Mouse (Mus musculus) lung, postnatal 25 days (tissue): ENCODE data around the gene Wtap.
A peak's percentile ranks its signal among the peaks of the same experiment; 100 is the strongest.
"Not testable (repeated sequence)": the region's sequence is repeated elsewhere in the genome, so short reads cannot be mapped to it uniquely, and the experiment has no call there.

Experiments used
- DNase-seq: peaks from one replicate; pipeline ENCODE4 v3.0.0; 2022; ENCODE audit warnings: low spot score

Wtap gene

GRCm38 (mm10) chr17:12960331-12960873 lies 33.6 kb downstream of the Wtap start, which contains the start of gene Acat2:
Acat2 (minus strand) TSS chr17:12960747.
- DNase-seq: peak; percentile 95

GRCm38 (mm10) chr17:12959377-12959776 lies 34.6 kb downstream of the Wtap start:
- not testable (repeated sequence) for DNase-seq

DNA sequence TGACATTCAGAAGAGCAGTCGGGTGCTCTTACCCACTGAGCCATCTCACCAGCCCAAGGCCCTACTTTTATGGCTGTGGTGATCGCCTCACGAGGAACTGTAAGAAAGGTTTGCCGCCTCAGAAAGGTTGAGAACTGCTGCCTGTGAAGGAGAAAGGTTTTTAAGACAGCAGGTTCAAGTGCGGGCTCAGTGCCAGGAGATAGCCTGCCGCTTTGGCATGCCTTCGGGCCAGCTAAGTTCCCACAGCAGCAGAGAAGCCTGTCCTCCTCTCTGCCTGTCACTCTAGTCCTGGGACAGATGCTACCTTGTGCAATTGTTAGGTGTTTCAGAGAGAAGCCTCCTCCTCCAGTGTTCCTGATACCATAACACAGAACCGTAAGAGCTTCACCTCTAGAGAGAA lies 37.3 kb downstream of the Wtap start:
- no peak for DNase-seq

DNA sequence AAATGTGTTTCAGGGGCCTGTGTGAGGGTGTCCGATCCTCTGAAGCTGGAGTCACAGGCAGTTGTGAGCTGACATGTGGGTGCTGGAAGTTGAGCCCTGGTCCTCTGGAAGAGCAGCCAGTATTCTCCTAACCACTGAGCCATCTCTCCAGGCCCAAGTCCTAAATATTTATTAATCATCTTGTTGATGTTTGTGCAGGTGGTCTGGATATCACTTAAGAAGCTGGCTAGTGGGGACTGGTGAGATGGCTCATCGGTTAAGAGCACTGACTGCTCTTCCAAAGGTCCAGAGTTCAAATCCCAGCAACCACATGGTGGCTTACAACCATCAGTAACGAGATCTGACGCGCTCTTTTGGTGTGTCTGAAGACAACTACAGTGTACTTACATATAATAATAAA lies 44.3 kb downstream of the Wtap start:
- DNase-seq: no peak

DNA sequence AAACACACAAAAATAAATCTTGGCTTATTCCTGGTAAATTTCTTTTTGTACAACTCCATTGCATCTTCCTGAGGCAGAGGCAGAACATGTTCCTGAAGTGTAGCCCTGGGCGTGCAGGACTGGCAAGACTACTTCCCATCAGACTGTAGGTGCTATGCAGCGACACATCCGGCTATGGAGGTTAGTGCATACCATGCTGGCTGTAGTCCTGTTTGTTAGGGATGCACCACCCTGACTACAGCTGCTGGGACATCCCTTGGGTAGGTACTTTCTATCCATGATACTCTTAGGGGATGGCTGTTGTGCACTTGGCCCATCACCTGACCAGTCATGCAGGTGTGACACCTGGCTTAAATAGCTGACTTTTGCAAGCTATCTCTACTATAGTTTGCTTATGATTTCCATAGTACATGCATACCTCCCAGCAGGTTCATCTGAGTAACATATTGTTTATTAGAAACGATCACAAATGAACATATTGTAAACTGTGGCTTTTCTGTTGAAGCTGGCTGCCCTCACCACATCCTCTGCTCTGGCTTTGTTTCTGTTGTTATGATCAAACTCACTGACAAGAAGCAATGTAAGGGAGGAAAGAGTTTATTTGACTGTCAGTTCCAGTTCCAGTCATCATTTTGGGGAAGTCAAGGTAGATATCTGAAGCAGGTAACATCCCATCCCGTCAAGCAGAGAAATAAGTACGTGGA lies 51.4 kb downstream of the Wtap start:
- DNase-seq: no peak

- no peak for DNase-seq
These were observed 52.3 kb downstream of the Wtap start for GRCm38 (mm10) chr17:12941543-12942260.

- DNase-seq: no peak
These were observed 53.7 kb downstream of the Wtap start, which contains the start of gene Acat3 for GRCm38 (mm10) chr17:12940151-12940805. Acat3 (minus strand) TSS chr17:12940600.

DNA sequence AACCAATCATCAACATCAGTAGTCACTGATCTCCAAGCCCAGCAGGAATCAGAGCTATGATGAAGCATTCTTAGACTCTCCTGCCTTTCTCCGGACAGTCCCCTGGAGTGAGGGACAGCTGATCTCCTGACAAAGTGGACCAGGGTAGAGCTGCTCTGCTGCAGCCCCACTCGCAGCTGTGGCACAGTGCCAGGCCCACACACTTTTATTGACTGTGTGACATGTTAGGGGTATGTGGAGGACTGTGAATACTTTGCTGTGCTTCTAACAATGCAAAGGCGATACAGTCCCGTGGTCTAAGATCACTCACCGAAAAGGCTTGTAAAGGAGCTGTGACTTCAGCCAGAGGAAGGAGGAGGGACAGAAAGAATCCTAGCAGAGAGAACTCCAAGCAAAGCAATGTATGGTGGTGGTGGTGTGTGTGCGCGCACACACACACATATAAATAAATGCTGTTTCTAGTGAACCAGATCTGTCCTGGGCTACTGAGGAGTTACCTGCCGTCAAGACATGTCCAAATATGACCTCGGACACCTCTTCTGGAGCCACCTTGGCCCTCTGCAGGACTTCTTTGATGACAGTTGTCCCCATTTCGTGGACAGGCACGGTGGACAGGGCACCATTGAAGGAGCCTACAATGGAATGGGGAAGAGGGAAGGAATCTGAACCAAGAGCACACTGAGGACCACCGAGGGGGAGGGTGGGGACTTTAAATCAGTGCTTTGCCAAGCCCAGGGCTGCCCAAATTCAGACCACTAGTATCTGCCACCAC lies 54.4 kb downstream of the Wtap start:
- not testable (repeated sequence) for DNase-seq

DNA sequence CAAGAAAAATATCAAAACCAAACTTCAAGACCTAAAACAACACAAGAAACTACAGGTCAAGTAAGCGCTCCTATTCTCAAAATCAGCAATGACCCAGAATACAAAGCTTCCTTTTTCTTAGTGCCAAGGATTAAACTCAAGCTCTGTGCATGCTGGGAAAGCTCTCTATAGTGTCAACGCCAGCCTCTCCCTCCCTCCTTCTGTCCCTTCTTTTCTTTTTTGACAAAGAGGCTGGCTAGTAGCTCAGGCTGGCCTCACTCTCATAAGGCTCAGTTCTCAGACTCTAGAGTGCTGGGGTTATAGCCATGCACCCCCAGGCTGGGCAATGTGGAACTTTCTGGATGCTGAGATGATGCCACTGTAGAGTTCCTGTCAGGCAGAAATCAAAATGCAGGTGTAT lies 55.9 kb downstream of the Wtap start:
- DNase-seq: no peak

GRCm38 (mm10) chr17:12937412-12937970 lies 56.5 kb downstream of the Wtap start:
- DNase-seq: no peak

DNA sequence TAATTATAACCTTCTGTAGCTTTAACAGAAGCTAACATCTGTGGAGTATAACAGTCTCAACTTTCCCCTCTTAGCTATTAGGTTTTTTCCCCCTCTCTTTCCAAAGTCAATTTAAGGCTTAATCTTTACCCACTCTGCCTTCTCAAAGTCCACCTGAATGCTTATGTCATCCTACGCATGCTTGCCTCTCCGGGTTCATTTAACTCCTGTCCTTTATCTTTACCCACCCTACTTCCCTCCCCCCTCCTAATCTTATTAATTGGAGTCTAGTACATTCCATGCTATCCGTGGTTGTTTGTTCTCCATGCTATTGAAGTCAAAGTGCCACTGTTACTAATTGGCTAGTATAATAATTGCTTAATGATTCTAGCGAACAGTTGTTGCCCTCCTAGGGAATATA lies 58.2 kb downstream of the Wtap start:
- no peak for DNase-seq

GRCm38 (mm10) chr17:12931576-12931975 lies 62.4 kb downstream of the Wtap start:
- not testable (repeated sequence) for DNase-seq

DNA sequence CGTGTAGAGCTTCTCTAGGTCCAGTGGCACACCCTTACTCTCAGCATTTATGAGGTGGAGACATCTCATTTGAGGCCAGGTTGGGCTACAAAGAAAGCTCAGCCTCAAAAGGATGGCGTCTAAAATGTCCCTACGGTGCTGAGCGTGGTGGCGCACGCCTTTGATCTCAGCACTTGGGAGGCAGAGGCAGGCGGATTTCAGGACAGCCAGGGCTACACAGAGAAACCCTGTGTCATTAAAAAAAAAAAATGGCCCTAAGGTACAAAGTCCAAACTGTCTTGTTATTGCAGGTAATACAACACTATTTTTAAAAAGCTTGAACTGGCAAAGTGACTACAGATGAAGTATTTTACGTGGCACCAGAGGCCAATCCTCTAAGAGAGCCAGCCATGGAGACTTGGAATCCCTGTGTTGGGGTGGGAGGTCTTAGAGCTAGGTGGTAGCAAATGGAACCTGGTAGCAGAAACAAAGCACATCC lies 68.2 kb downstream of the Wtap start:
- no peak for DNase-seq

DNA sequence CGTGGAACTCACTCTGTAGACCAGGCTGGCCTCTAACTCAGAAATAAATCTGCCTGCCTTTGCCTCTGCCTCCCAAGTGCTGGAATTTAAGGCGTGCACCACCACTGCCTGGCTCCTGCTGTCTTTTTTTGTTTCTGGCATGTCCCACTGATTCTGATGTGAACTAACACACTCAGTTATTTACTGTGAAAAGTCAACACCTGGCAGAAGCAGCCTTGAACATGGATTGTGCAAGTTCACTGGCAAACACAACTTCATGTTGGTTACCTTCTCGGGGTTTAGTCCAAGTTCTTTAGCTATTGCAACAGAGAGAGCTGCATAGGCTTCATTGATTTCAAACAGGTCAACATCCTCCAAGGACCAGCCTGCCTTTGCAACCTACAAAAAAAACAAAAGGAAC lies 69.0 kb downstream of the Wtap start:
- DNase-seq: peak; percentile 69

DNA sequence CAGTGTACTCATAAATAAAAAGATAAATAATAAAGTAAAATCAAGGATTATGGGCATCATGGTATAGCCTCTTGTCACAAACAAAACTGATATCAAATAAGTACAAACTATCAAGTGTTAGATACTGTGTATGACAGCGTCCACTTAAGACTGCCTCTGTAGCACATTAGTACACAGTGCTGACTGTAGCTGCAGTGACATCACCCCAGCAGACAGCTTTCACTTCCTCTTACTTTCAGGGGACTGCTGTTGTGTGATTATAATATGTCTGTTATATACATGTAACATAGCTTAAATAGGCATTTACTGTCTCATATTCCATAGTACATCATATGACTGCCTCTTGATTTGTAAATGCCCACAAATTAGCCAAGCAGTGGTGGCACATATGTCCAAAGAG lies 72.9 kb downstream of the Wtap start:
- no peak for DNase-seq
